ENCODE assay signal across 17 mouse cellular contexts in the genomic region with DNA sequence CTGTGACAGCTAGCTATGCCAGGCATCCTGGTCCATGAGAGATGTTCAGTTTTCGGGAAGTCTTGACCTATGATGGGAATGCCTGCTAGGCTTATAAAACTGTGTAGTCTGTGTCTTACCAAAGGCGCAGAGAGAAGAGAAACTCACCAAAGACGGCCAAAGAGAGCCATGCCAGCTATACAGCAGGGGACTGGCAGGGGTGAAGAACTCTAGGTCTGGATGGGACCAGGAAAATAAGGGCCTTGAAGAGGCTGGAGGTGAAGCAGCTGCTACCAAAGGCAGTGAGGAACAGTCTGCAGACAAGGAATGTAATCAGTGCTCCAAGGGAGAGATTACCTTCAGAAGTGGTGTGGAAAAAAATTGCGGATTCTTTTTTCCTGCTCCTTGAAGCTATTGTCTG. TPM values are rescaled to one million over a fixed set of nuclear protein-coding genes. Genes with fewer than 3 reads are reported as not detected.
A peak's percentile ranks its signal among the peaks of the same experiment; 100 is the strongest.
DNase-seq lines count a peak whose midpoint lies in the region; ATAC-seq and TF ChIP-seq lines count a peak whose summit lies in the region.
"Had no signal": no experiment of that assay in that cellular context is flagged by ENCODE, and none has a peak within 500 bp of the region (broad histone marks: within the 10 kb centered on the region; RNA-seq: fewer than 3 reads in every experiment).

No protein-coding gene starts in this region.

- no peak for DNase-seq in forebrain, postnatal 0 days
- no peak for DNase-seq in forebrain, embryonic 10.5 days (ENCODE audit: extremely low spot score, low spot score)
- DNase-seq in heart, postnatal 14 days = no peak
- no peak for DNase-seq in heart, postnatal 10 days
- DNase-seq in midbrain, embryonic 11.5 days (ENCODE audit: low spot score, missing footprints) = peak; percentile 80
- DNase-seq: adrenal gland, postnatal 10 days; gastrocnemius, postnatal 10 days; kidney, adult 18-20 months had no signal

- H3K9ac ChIP-seq in forebrain, postnatal 0 days = no peak overlapping the region
- H3K9ac ChIP-seq in heart, embryonic 11.5 days (ENCODE audit: low read depth, low read length) = no peak overlapping the region
- H3K9ac ChIP-seq in heart, embryonic 15.5 days = no peak overlapping the region
- H3K9ac ChIP-seq in midbrain, embryonic 11.5 days (ENCODE audit: low read length) = no peak overlapping the region
- no peak overlapping the region for H3K9ac ChIP-seq in midbrain, embryonic 15.5 days
- H3K9ac ChIP-seq: embryonic facial prominence, embryonic 13.5 days; forebrain, embryonic 13.5 days; hindbrain, embryonic 14.5 days; intestine, embryonic 15.5 days had no signal

- ATAC-seq in forebrain, postnatal 0 days = no peak
- no peak for ATAC-seq in heart, embryonic 11.5 days (replicated peaks; ENCODE audit: insufficient number of reproducible peaks, low FRiP score, low TSS enrichment)
- no peak for ATAC-seq in heart, embryonic 15.5 days (replicated peaks; ENCODE audit: insufficient number of reproducible peaks, insufficient read depth, low FRiP score, low read depth)
- ATAC-seq in midbrain, embryonic 11.5 days (ENCODE audit: low FRiP score) = no peak
- no peak for ATAC-seq in midbrain, embryonic 15.5 days (replicated peaks)
- ATAC-seq: intestine, embryonic 15.5 days had no signal

- TF ChIP-seq CTCF in forebrain, postnatal 0 days (IDR thresholded peaks at IDR 0.05; ENCODE audit: low read depth) = no peak

- H3K4me3 ChIP-seq in forebrain, postnatal 0 days (ENCODE audit: low read depth, low read length) = no peak overlapping the region
- H3K4me3 ChIP-seq in forebrain, embryonic 10.5 days = no peak overlapping the region
- no peak overlapping the region for H3K4me3 ChIP-seq in heart, embryonic 11.5 days (ENCODE audit: low read depth, low read length)
- H3K4me3 ChIP-seq in heart, embryonic 15.5 days = no peak overlapping the region
- no peak overlapping the region for H3K4me3 ChIP-seq in midbrain, embryonic 11.5 days (ENCODE audit: low read depth, low read length)
- H3K4me3 ChIP-seq in midbrain, embryonic 15.5 days = no peak overlapping the region
- H3K4me3 ChIP-seq: embryonic facial prominence, embryonic 13.5 days; forebrain, embryonic 13.5 days; hindbrain, embryonic 10.5 days; intestine, embryonic 15.5 days had no signal

- no peaks in the 10 kb centered on the region for H3K9me3 ChIP-seq in forebrain, postnatal 0 days (ENCODE audit: low read length)
- H3K9me3 ChIP-seq in forebrain, embryonic 10.5 days = no peaks in the 10 kb centered on the region
- H3K9me3 ChIP-seq in heart, embryonic 11.5 days (replicated peaks; ENCODE audit: control insufficient read depth, low read length) = no peaks in the 10 kb centered on the region
- H3K9me3 ChIP-seq in heart, embryonic 15.5 days (replicated peaks) = no peaks in the 10 kb centered on the region
- no peaks in the 10 kb centered on the region for H3K9me3 ChIP-seq in midbrain, embryonic 11.5 days (ENCODE audit: control insufficient read depth, low read length)
- no peaks in the 10 kb centered on the region for H3K9me3 ChIP-seq in midbrain, embryonic 15.5 days
- H3K9me3 ChIP-seq: embryonic facial prominence, embryonic 13.5 days; forebrain, embryonic 13.5 days; hindbrain, embryonic 10.5 days; intestine, embryonic 15.5 days had no signal

- 70% methylated on average over 4 of the region's 4 CpGs for WGBS in forebrain, postnatal 0 days
- WGBS in forebrain, embryonic 10.5 days = 71% methylated on average over 4 of the region's 4 CpGs
- 62% methylated on average over 4 of the region's 4 CpGs for WGBS in heart, embryonic 11.5 days (ENCODE audit: insufficient replicate concordance)
- 67% methylated on average over 4 of the region's 4 CpGs for WGBS in heart, embryonic 15.5 days
- WGBS in midbrain, embryonic 11.5 days = 65% methylated on average over 4 of the region's 4 CpGs
- 61% methylated on average over 4 of the region's 4 CpGs for WGBS in midbrain, embryonic 15.5 days

- H3K27me3 ChIP-seq in forebrain, postnatal 0 days (ENCODE audit: insufficient read depth, low read length) = no peaks in the 10 kb centered on the region
- no peaks in the 10 kb centered on the region for H3K27me3 ChIP-seq in forebrain, embryonic 10.5 days (ENCODE audit: poor library complexity, severe bottlenecking)
- no peaks in the 10 kb centered on the region for H3K27me3 ChIP-seq in heart, embryonic 11.5 days (ENCODE audit: control insufficient read depth, insufficient read depth, low read length)
- H3K27me3 ChIP-seq in heart, embryonic 15.5 days = no peaks in the 10 kb centered on the region
- no peaks in the 10 kb centered on the region for H3K27me3 ChIP-seq in midbrain, embryonic 11.5 days (ENCODE audit: control insufficient read depth, insufficient read depth, low read length)
- H3K27me3 ChIP-seq in midbrain, embryonic 15.5 days (replicated peaks) = no peaks in the 10 kb centered on the region
- H3K27me3 ChIP-seq: embryonic facial prominence, embryonic 13.5 days; forebrain, embryonic 13.5 days; intestine, embryonic 15.5 days had no signal

- intact Hi-C loops in heart, postnatal 14 days (cut with DNase I) = no loop called here
- intact Hi-C loops in heart, postnatal 10 days (cut with DNase I) = no loop called here

- peak overlapping the region; percentile 40; the same call in 1 of the 2 replicates for H3K27ac ChIP-seq in forebrain, postnatal 0 days (ENCODE audit: low read depth, low read length)
- no peak overlapping the region for H3K27ac ChIP-seq in forebrain, embryonic 10.5 days
- peak overlapping the region; percentile 23 for H3K27ac ChIP-seq in heart, embryonic 11.5 days (ENCODE audit: low read depth, low read length)
- peak overlapping the region; percentile 72 for H3K27ac ChIP-seq in heart, embryonic 15.5 days
- no peak overlapping the region for H3K27ac ChIP-seq in midbrain, embryonic 11.5 days (ENCODE audit: low read depth, low read length)
- H3K27ac ChIP-seq in midbrain, embryonic 15.5 days = no peak overlapping the region
- H3K27ac ChIP-seq: embryonic facial prominence, embryonic 13.5 days; forebrain, embryonic 13.5 days; hindbrain, embryonic 10.5 days; hindbrain, embryonic 14.5 days; intestine, embryonic 15.5 days had no signal

- H3K4me2 ChIP-seq in forebrain, postnatal 0 days (ENCODE audit: low read depth) = no peak overlapping the region
- no peak overlapping the region for H3K4me2 ChIP-seq in heart, embryonic 11.5 days
- no peak overlapping the region for H3K4me2 ChIP-seq in heart, embryonic 15.5 days
- H3K4me2 ChIP-seq in midbrain, embryonic 11.5 days = no peak overlapping the region
- no peak overlapping the region for H3K4me2 ChIP-seq in midbrain, embryonic 15.5 days
- H3K4me2 ChIP-seq: embryonic facial prominence, embryonic 13.5 days; forebrain, embryonic 13.5 days; hindbrain, embryonic 14.5 days; intestine, embryonic 15.5 days had no signal

- no peaks in the 10 kb centered on the region for H3K36me3 ChIP-seq in forebrain, postnatal 0 days (ENCODE audit: insufficient read depth)
- H3K36me3 ChIP-seq in forebrain, embryonic 10.5 days (replicated peaks) = no peaks in the 10 kb centered on the region
- no peaks in the 10 kb centered on the region for H3K36me3 ChIP-seq in heart, embryonic 11.5 days (ENCODE audit: control insufficient read depth, insufficient read depth, low read length)
- 0 out of 2 replicates have a peak, but pooled peaks cover 6% of the 10 kb centered on the region for H3K36me3 ChIP-seq in heart, embryonic 15.5 days
- H3K36me3 ChIP-seq in midbrain, embryonic 11.5 days (ENCODE audit: control insufficient read depth, insufficient read depth, low read length) = no peaks in the 10 kb centered on the region
- no peaks in the 10 kb centered on the region for H3K36me3 ChIP-seq in midbrain, embryonic 15.5 days (replicated peaks)
- H3K36me3 ChIP-seq: embryonic facial prominence, embryonic 13.5 days; hindbrain, embryonic 10.5 days; intestine, embryonic 15.5 days had no signal

- 0 out of 2 replicates have a peak, but pooled peaks cover 3% of the 10 kb centered on the region for H3K4me1 ChIP-seq in forebrain, postnatal 0 days (ENCODE audit: insufficient read depth)
- peaks cover 4% of the 10 kb centered on the region; the same call in 1 of the 2 replicates for H3K4me1 ChIP-seq in forebrain, embryonic 10.5 days
- peaks cover 12% of the 10 kb centered on the region for H3K4me1 ChIP-seq in heart, embryonic 11.5 days (ENCODE audit: control insufficient read depth, insufficient read depth, low read length)
- H3K4me1 ChIP-seq in heart, embryonic 15.5 days (replicated peaks) = peaks cover 13% of the 10 kb centered on the region
- H3K4me1 ChIP-seq in midbrain, embryonic 11.5 days (ENCODE audit: control insufficient read depth, insufficient read depth, low read length) = no peaks in the 10 kb centered on the region
- no peaks in the 10 kb centered on the region for H3K4me1 ChIP-seq in midbrain, embryonic 15.5 days
- H3K4me1 ChIP-seq: forebrain, embryonic 13.5 days; intestine, embryonic 15.5 days had no signal

RNA-seq across cellular contexts. Expression of a gene that starts 16.7 kb away (rescaled TPM):
- 0.15 and 0.38 TPM in 2 replicates for total RNA-seq in forebrain, postnatal 0 days (2014; rRNA removed)
- polyA plus RNA-seq in forebrain, postnatal 0 days (2015; fragmentation: Nextera tagmentation; extraction: Ambion mirVana) = 0.15 TPM in 2 replicates
- polyA plus RNA-seq in forebrain, embryonic 10.5 days (2016; fragmentation: Nextera tagmentation; extraction: Ambion mirVana) = not detected in 2 replicates
- 0.89 TPM in 1 of 2 replicates, not detected in the other for polyA plus RNA-seq in heart, embryonic 11.5 days (2014; fragmentation: Nextera tagmentation; extraction: Ambion mirVana)
- under 1 TPM; 0.85 to 0.93 TPM for total RNA-seq in heart, postnatal 14 days (2021)
- polyA plus RNA-seq in heart, embryonic 15.5 days (2015; fragmentation: Nextera tagmentation; extraction: Ambion mirVana) = 0.47 and 0.58 TPM in 2 replicates
- under 1 TPM; 0.67 to 0.72 TPM for total RNA-seq in heart, postnatal 10 days (2021)
- polyA plus RNA-seq in midbrain, embryonic 11.5 days (2014; fragmentation: Nextera tagmentation; extraction: Ambion mirVana) = not detected in 2 replicates
- 0.11 and 0.12 TPM in 2 replicates for polyA plus RNA-seq in midbrain, embryonic 15.5 days (2015; fragmentation: Nextera tagmentation; extraction: Ambion mirVana)
- total RNA-seq: MEL had no signal
- polyA plus RNA-seq: embryonic facial prominence, embryonic 13.5 days; forebrain, embryonic 13.5 days; hindbrain, embryonic 10.5 days had no signal

RNA-seq across cellular contexts. Expression of a gene that starts 19.0 kb away (rescaled TPM):
- 0.19 and 0.77 TPM in 2 replicates for total RNA-seq in forebrain, postnatal 0 days (2014; rRNA removed)
- polyA plus RNA-seq in forebrain, postnatal 0 days (2015; fragmentation: Nextera tagmentation; extraction: Ambion mirVana) = 0.05 and 0.07 TPM in 2 replicates
- polyA plus RNA-seq in forebrain, embryonic 10.5 days (2016; fragmentation: Nextera tagmentation; extraction: Ambion mirVana) = 0.02 TPM in 1 of 2 replicates, not detected in the other
- 6.3 and 8.3 TPM in 2 replicates for polyA plus RNA-seq in heart, embryonic 11.5 days (2014; fragmentation: Nextera tagmentation; extraction: Ambion mirVana)
- total RNA-seq in heart, postnatal 14 days (2021) = 10 to 100 TPM; 51.9 to 53.7 TPM
- polyA plus RNA-seq in heart, embryonic 15.5 days (2015; fragmentation: Nextera tagmentation; extraction: Ambion mirVana) = 13.8 and 16.0 TPM in 2 replicates
- total RNA-seq in heart, postnatal 10 days (2021) = 10 to 100 TPM; 51.3 to 77.4 TPM
- 0.01 and 0.08 TPM in 2 replicates for polyA plus RNA-seq in midbrain, embryonic 11.5 days (2014; fragmentation: Nextera tagmentation; extraction: Ambion mirVana)
- polyA plus RNA-seq in midbrain, embryonic 15.5 days (2015; fragmentation: Nextera tagmentation; extraction: Ambion mirVana) = 0.09 and 0.26 TPM in 2 replicates

RNA-seq across cellular contexts. Expression of a gene that starts 59.4 kb away (rescaled TPM):
- total RNA-seq in forebrain, postnatal 0 days (2014; rRNA removed) = 2.5 and 7.2 TPM in 2 replicates
- 5.1 and 6.2 TPM in 2 replicates for polyA plus RNA-seq in forebrain, postnatal 0 days (2015; fragmentation: Nextera tagmentation; extraction: Ambion mirVana)
- 19.7 and 20.1 TPM in 2 replicates for polyA plus RNA-seq in forebrain, embryonic 10.5 days (2016; fragmentation: Nextera tagmentation; extraction: Ambion mirVana)
- 10.8 and 15.9 TPM in 2 replicates for polyA plus RNA-seq in heart, embryonic 11.5 days (2014; fragmentation: Nextera tagmentation; extraction: Ambion mirVana)
- 1 to 10 TPM; 1.6 to 3.4 TPM for total RNA-seq in heart, postnatal 14 days (2021)
- polyA plus RNA-seq in heart, embryonic 15.5 days (2015; fragmentation: Nextera tagmentation; extraction: Ambion mirVana) = 6.9 and 8.3 TPM in 2 replicates
- total RNA-seq in heart, postnatal 10 days (2021) = 1 to 10 TPM; 3.2 to 4.3 TPM
- 14.9 and 19.5 TPM in 2 replicates for polyA plus RNA-seq in midbrain, embryonic 11.5 days (2014; fragmentation: Nextera tagmentation; extraction: Ambion mirVana)
- polyA plus RNA-seq in midbrain, embryonic 15.5 days (2015; fragmentation: Nextera tagmentation; extraction: Ambion mirVana) = 6.5 and 7.3 TPM in 2 replicates

Comparison
In these comparisons a context has a peak if more than half of its experiments do, and no peak if none do; other contexts are left out.
1. H3K27ac ChIP-seq: peak in forebrain, postnatal 0 days (single experiment), heart, embryonic 11.5 days (single experiment) and heart, embryonic 15.5 days (single experiment); none in forebrain, embryonic 10.5 days (single experiment), midbrain, embryonic 11.5 days (single experiment) and midbrain, embryonic 15.5 days (single experiment).